Mouse (Mus musculus): ENCODE measurements around the gene Actb.
"Not testable (repeated sequence)": the region's sequence is repeated elsewhere in the genome, so short reads cannot be mapped to it uniquely, and the experiment has no call there.

Gene Actb

DNA sequence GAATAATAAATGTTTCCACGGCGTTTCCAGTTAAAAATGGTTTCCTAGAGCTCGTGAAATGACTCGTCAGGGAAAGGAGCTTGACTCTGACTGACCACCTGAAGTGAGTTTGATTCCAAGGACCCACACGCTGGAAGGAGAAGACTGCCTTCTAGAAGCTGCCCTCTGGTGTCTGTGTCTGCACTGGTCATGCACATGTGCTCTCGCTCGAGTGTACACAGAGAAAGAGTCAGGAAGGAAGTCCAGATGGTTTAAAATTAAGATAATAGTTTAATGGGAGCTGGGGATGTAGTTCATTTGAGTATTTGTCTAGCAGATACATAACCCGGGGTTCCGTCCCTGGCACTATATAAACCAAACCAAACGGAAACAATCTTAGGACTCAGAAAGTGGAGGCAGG, 10.4 kb downstream of the Actb start:
- peak overlapping the region; percentile 96 for H3K4me3 ChIP-seq (replicated peaks; ENCODE audit: low read length)
- peaks cover 55% of the 10 kb centered on the region for H3K36me3 ChIP-seq (ENCODE audit: insufficient read depth, low read length)
- H3K27me3 ChIP-seq (ENCODE audit: insufficient read depth, low read length): no peaks in the 10 kb centered on the region
- no peaks in the 10 kb centered on the region for H3K9me3 ChIP-seq (ENCODE audit: low read length)
- H3K4me1 ChIP-seq (replicated peaks; ENCODE audit: low read depth, low read length): peaks cover 56% of the 10 kb centered on the region
- no peak for TF ChIP-seq POU5F1 (IDR thresholded peaks at IDR 0.05; ENCODE audit: borderline replicate concordance, low read length)

DNA sequence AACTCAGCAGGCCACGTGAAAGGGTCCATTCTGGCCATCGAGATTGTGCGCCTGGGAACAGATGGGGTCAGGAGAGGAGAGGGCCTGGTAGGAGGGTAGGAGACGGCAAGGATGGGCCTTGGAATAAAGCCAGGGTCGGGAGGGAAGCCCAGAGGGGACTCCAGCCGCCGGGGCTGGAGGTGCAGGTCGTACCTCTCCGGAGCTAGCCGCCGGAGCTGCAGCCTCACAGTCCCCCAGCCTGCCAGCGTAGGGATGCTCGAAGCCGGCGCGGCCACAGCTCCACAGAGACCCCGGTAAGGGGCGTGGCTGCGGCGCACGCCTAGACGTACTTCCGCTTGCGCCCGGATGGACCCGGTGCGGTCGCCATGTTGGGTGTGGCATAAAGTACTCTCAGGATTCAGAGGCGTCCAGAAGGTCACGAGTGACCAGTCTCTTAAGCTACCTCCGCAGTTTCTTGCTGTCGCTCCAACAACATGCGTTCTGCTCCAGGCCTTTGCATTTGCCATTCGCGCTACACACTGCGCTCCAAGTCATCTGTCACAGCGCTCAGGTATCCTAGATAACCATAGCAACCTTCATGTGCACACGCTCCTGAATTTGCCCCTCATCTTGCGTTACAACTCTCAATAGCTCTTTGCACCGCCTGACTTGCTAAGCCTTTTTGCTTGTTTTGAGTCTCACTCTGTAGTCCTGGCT, 11.5 kb downstream of the Actb start, which contains the start of gene Fbxl18:
TSS of gene Fbxl18 (minus strand) at position 504 of the 696 bp plus-strand sequence.
- Histone ChIP-seq H3K27me3 (ENCODE audit: insufficient read depth, low read length) (no peaks in the 10 kb centered on the region), H3K4me1 (replicated peaks; ENCODE audit: low read depth, low read length) (peaks cover 55% of the 10 kb centered on the region), H3K9me3 (ENCODE audit: low read length) (no peaks in the 10 kb centered on the region), H3K36me3 (ENCODE audit: insufficient read depth, low read length) (peaks cover 50% of the 10 kb centered on the region), H3K4me3 (replicated peaks; ENCODE audit: low read length) (peak within 1 kb of the TSS; percentile 96)
- TF ChIP-seq CTCF (conservative IDR thresholded peaks at IDR 0.05; ENCODE audit: low read length) (no peak), NANOG (IDR thresholded peaks at IDR 0.05; ENCODE audit: borderline replicate concordance, low read length) (no peak), POU5F1 (IDR thresholded peaks at IDR 0.05; ENCODE audit: borderline replicate concordance, low read length) (no peak)

DNA sequence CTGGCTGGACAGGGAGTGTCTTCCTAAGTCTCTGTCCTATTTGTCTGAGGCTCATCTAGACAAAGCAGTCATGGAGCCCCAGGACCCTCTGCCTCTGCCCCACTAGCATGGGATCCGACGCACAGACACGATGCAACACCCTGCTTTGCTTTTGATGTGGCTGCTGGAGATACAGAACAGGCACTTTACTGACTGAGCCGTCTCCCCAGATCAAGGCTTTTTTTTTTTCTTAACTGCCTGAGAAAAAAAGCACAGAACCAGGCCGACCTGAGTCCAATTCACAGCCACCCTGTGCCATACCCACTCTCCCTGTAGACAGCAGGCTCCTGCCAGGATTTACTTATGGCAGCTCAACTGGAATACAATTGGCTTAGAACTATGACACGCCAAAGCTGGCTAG, 15.2 kb downstream of the Actb start:
- no peaks in the 10 kb centered on the region for H3K27me3 ChIP-seq (ENCODE audit: insufficient read depth, low read length)
- no peak overlapping the region for H3K4me3 ChIP-seq (replicated peaks; ENCODE audit: low read length)
- no peaks in the 10 kb centered on the region for H3K9me3 ChIP-seq (ENCODE audit: low read length)
- peaks cover 49% of the 10 kb centered on the region for H3K36me3 ChIP-seq (ENCODE audit: insufficient read depth, low read length)
- TF ChIP-seq POU5F1 (IDR thresholded peaks at IDR 0.05; ENCODE audit: borderline replicate concordance, low read length) (no peak), CTCF (conservative IDR thresholded peaks at IDR 0.05; ENCODE audit: low read length) (no peak), NANOG (IDR thresholded peaks at IDR 0.05; ENCODE audit: borderline replicate concordance, low read length) (no peak)
- H3K4me1 ChIP-seq (replicated peaks; ENCODE audit: low read depth, low read length): peaks cover 64% of the 10 kb centered on the region

DNA sequence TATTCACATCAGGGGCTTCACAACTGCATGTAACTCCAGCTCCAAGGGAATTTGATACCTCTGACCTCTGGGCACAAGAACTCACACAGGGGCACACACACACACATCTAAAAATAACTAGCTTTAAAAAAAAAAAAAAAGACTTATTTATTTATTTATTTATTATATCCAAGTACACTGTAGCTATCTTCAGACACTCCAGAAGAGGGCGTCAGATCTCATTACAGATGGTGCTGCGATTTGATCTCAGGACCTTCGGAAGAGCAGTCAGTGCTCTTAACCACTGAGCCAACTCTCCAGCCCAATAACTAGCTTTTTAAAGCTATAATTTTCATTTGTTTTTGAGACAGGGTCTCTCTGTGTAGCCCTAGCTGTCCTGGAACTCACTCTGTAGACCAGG, 19.0 kb downstream of the Actb start:
- H3K4me3 ChIP-seq (replicated peaks; ENCODE audit: low read length); H3K27me3 ChIP-seq (ENCODE audit: insufficient read depth, low read length); H3K9me3 ChIP-seq (ENCODE audit: low read length): not testable (repeated sequence)
- H3K4me1 ChIP-seq (replicated peaks; ENCODE audit: low read depth, low read length): peaks cover 78% of the 10 kb centered on the region
- peaks cover 85% of the 10 kb centered on the region for H3K36me3 ChIP-seq (ENCODE audit: insufficient read depth, low read length)

- H3K4me1 ChIP-seq (replicated peaks; ENCODE audit: low read depth, low read length): peaks cover 78% of the 10 kb centered on the region
- H3K27me3 ChIP-seq (ENCODE audit: insufficient read depth, low read length): no peaks in the 10 kb centered on the region
- peaks cover 88% of the 10 kb centered on the region for H3K36me3 ChIP-seq (ENCODE audit: insufficient read depth, low read length)
- TF ChIP-seq CTCF (conservative IDR thresholded peaks at IDR 0.05; ENCODE audit: low read length) (no peak), POU5F1 (IDR thresholded peaks at IDR 0.05; ENCODE audit: borderline replicate concordance, low read length) (no peak), NANOG (IDR thresholded peaks at IDR 0.05; ENCODE audit: borderline replicate concordance, low read length) (no peak)
- peak overlapping the region; percentile 74 for H3K4me3 ChIP-seq (replicated peaks; ENCODE audit: low read length)
- no peaks in the 10 kb centered on the region for H3K9me3 ChIP-seq (ENCODE audit: low read length)
Observed at GRCm38 (mm10) chr5:142886761-142887160, 19.8 kb downstream of the Actb start.

- TF ChIP-seq CTCF (conservative IDR thresholded peaks at IDR 0.05; ENCODE audit: low read length): no peak
- TF ChIP-seq NANOG (IDR thresholded peaks at IDR 0.05; ENCODE audit: borderline replicate concordance, low read length): no peak
- no peak for TF ChIP-seq POU5F1 (IDR thresholded peaks at IDR 0.05; ENCODE audit: borderline replicate concordance, low read length)
- Histone ChIP-seq H3K4me1 (replicated peaks; ENCODE audit: low read depth, low read length) (peaks cover 78% of the 10 kb centered on the region), H3K4me3 (replicated peaks; ENCODE audit: low read length) (peak overlapping the region; percentile 74), H3K27me3 (ENCODE audit: insufficient read depth, low read length) (no peaks in the 10 kb centered on the region), H3K36me3 (ENCODE audit: insufficient read depth, low read length) (peaks cover 89% of the 10 kb centered on the region), H3K9me3 (ENCODE audit: low read length) (no peaks in the 10 kb centered on the region)
Observed at GRCm38 (mm10) chr5:142886181-142886580, 20.4 kb downstream of the Actb start.

DNA sequence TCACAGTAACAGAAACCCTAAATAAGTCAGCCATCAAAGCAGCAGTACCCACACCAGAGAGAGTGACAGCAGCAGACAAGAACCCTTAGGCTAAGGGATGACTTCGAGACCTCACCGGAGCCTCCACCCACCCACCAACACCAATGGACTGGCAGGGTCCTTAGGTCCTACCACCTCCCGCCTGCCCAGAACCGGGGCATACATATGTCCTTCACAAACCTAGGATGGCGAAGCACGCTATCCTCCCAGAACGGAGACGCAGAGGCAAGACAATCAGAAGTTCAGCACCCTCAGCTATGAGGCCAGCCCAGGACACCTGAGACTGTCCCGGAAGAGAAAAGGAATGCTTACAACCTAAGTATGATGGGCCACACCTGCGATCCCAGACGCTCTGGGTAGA, 24.1 kb downstream of the Actb start:
- Histone ChIP-seq H3K4me1 (replicated peaks; ENCODE audit: low read depth, low read length) (peaks cover 87% of the 10 kb centered on the region), H3K36me3 (ENCODE audit: insufficient read depth, low read length) (peaks cover 87% of the 10 kb centered on the region), H3K9me3 (ENCODE audit: low read length) (no peaks in the 10 kb centered on the region), H3K4me3 (replicated peaks; ENCODE audit: low read length) (no peak overlapping the region), H3K27me3 (ENCODE audit: insufficient read depth, low read length) (no peaks in the 10 kb centered on the region)
- TF ChIP-seq NANOG (IDR thresholded peaks at IDR 0.05; ENCODE audit: borderline replicate concordance, low read length): no peak
- no peak for TF ChIP-seq POU5F1 (IDR thresholded peaks at IDR 0.05; ENCODE audit: borderline replicate concordance, low read length)
- no peak for TF ChIP-seq CTCF (conservative IDR thresholded peaks at IDR 0.05; ENCODE audit: low read length)

- 0 out of 2 replicates have a peak overlapping the region, but pooled peaks have one; percentile 13 for H3K4me3 ChIP-seq (replicated peaks; ENCODE audit: low read length)
- no peaks in the 10 kb centered on the region for H3K9me3 ChIP-seq (ENCODE audit: low read length)
- no peaks in the 10 kb centered on the region for H3K27me3 ChIP-seq (ENCODE audit: insufficient read depth, low read length)
- TF ChIP-seq NANOG (IDR thresholded peaks at IDR 0.05; ENCODE audit: borderline replicate concordance, low read length): no peak
- TF ChIP-seq CTCF (conservative IDR thresholded peaks at IDR 0.05; ENCODE audit: low read length): no peak
- TF ChIP-seq POU5F1 (IDR thresholded peaks at IDR 0.05; ENCODE audit: borderline replicate concordance, low read length): no peak
- H3K36me3 ChIP-seq (ENCODE audit: insufficient read depth, low read length): peaks cover 88% of the 10 kb centered on the region
- peaks cover 88% of the 10 kb centered on the region for H3K4me1 ChIP-seq (replicated peaks; ENCODE audit: low read depth, low read length)
Observed at GRCm38 (mm10) chr5:142881936-142882335, 24.6 kb downstream of the Actb start.

Measured in E14TG2a.4 (cell line).